Mouse (Mus musculus) liver, embryonic 12.5 days (tissue): ENCODE measurements around the gene Mrtfb. TPM values are rescaled to one million over a fixed set of nuclear protein-coding genes. Genes with fewer than 3 reads are reported as not detected.

ENCODE experiments used
- ATAC-seq: fragments of 200-750 bp; cut with Nextera tagmentation; 2 replicates; pipeline ENCODE4 v1.8.0; 2017; ENCODE audit warnings: moderate number of reproducible peaks, mild to moderate bottlenecking, moderate library complexity
- H3K27ac ChIP-seq: fragments of 300-500 bp; sonication (generic); 2 replicates; pipeline ENCODE4 v1.5.1; 2016; ENCODE audit warnings: mild to moderate bottlenecking
- H3K27me3 ChIP-seq: fragments of 300-500 bp; sonication (generic); replicated peaks from 2 replicates; pipeline ENCODE4 v1.6.1; 2016; ENCODE audit warnings: mild to moderate bottlenecking, moderate library complexity
- H3K36me3 ChIP-seq: fragments of 300-500 bp; sonication (generic); 2 replicates; pipeline ENCODE4 v1.6.1; 2016; ENCODE audit warnings: mild to moderate bottlenecking, moderate library complexity
- H3K4me1 ChIP-seq: fragments of 300-500 bp; sonication (generic); 2 replicates; pipeline ENCODE4 v1.6.1; 2016
- H3K4me2 ChIP-seq: fragments of 300-500 bp; sonication (generic); 2 replicates; pipeline ENCODE4 v1.6.1; 2016; ENCODE audit warnings: mild to moderate bottlenecking, moderate library complexity
- H3K4me3 ChIP-seq: fragments of 300-500 bp; sonication (generic); 2 replicates; pipeline ENCODE4 v1.5.1; 2016; ENCODE audit warnings: mild to moderate bottlenecking, moderate library complexity
- H3K9ac ChIP-seq: fragments of 300-500 bp; sonication (generic); 2 replicates; pipeline ENCODE4 v1.6.1; 2016; ENCODE audit warnings: mild to moderate bottlenecking, moderate library complexity
- H3K9me3 ChIP-seq: fragments of 300-500 bp; sonication (generic); replicated peaks from 2 replicates; pipeline ENCODE4 v1.6.1; 2016; ENCODE audit warnings: mild to moderate bottlenecking, moderate library complexity
- WGBS: fragments of 180-500 bp; shearing (Covaris S2); methylation state at CpG from one replicate; pipeline ENCODE4 v1.1.7; 2016; ENCODE audit not compliant: insufficient replicate concordance; 5-methylcytosine and 5-hydroxymethylcytosine counted together
- polyA plus RNA-seq: library from polyadenylated mRNA; unstranded; fragments of >200 nt; fragmentation: Nextera tagmentation; extraction: Ambion mirVana; gene quantifications from 2 replicates; pipeline ENCODE4 v1.2.1, GENCODE M21; 2016

The Mrtfb gene
- polyA plus RNA-seq, 1 experiment from 2014 or later = 5.5 TPM

DNA sequence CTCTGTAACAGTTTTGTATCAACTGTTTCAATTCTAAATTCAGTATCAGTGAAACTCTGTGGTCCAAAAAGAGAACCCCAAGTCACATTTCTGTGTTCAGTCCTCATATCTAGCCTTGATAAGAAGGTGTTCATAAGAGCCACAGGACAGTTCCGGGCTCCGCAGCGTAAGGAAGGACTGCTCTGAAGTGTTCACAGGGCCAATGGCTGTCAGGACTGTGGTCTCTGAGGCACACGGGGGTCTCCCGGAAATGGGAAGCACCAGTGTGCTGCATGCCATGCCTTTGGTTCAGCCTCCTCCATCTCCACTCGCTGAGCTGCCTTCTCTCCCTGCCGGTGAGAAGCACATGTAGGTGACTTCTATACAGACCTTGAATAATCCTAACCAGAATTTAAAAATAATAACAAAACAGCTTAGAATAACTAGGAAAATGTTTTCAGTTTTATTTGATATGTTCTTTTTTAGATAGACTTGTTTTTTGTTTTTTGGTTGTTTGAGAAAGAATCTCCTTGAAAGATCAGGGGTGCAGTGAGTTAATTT is 120.7 kb downstream of the Mrtfb start:
- Histone ChIP-seq H3K9me3 (no peaks in the 10 kb centered on the region), H3K4me2 (no peak overlapping the region), H3K4me3 (no peak overlapping the region), H3K36me3 (no peaks in the 10 kb centered on the region), H3K4me1 (peaks cover 2% of the 10 kb centered on the region), H3K27me3 (no peaks in the 10 kb centered on the region), H3K9ac (no peak overlapping the region), H3K27ac (no peak overlapping the region)
- no peak for ATAC-seq
- 65% methylated on average over 7 of the region's 7 CpGs for WGBS

- H3K4me2 ChIP-seq = no peak overlapping the region
- ATAC-seq = no peak
- 74% methylated on average over 5 of the region's 5 CpGs for WGBS
- H3K9me3 ChIP-seq = no peaks in the 10 kb centered on the region
- no peaks in the 10 kb centered on the region for H3K27me3 ChIP-seq
- no peak overlapping the region for H3K27ac ChIP-seq
- H3K4me1 ChIP-seq = no peaks in the 10 kb centered on the region
- H3K36me3 ChIP-seq = no peaks in the 10 kb centered on the region
- H3K4me3 ChIP-seq = no peak overlapping the region
- H3K9ac ChIP-seq = no peak overlapping the region
Measured at GRCm38 (mm10) chr16:13378157-13378556, 121.9 kb downstream of the Mrtfb start.

DNA sequence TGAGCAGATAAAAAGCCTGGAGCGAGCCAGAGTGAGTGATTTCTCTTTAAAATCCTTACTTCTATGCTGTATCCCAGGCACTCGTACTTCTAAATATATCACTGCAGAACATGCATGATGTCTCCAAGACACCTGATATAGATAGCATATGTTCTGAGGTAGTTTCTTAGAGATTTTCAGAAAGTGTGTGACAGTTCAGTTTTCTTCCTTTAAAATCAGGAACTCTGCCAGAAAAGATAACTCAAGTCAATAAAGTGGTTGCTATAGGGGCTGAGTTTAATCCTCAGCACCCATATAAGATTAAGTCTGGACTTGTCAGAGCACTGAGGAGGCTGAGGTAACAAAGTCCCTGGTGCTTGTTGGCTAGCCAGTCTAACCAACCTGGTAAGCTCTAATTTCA is 123.6 kb downstream of the Mrtfb start:
- Histone ChIP-seq H3K4me3 (no peak overlapping the region), H3K4me1 (no peaks in the 10 kb centered on the region), H3K36me3 (peaks cover 12% of the 10 kb centered on the region), H3K9ac (no peak overlapping the region), H3K4me2 (no peak overlapping the region), H3K27me3 (no peaks in the 10 kb centered on the region), H3K27ac (no peak overlapping the region), H3K9me3 (no peaks in the 10 kb centered on the region)
- no peak for ATAC-seq
- WGBS = 46% methylated on average over 2 of the region's 2 CpGs

GRCm38 (mm10) chr16:13381771-13382170 is 125.5 kb downstream of the Mrtfb start:
- 81% methylated on average over 2 of the region's 2 CpGs for WGBS
- H3K4me1 ChIP-seq = no peaks in the 10 kb centered on the region
- no peak overlapping the region for H3K4me2 ChIP-seq
- no peaks in the 10 kb centered on the region for H3K27me3 ChIP-seq
- peaks cover 22% of the 10 kb centered on the region for H3K36me3 ChIP-seq
- no peak for ATAC-seq
- H3K4me3 ChIP-seq = no peak overlapping the region
- H3K9ac ChIP-seq = no peak overlapping the region
- H3K9me3 ChIP-seq = no peaks in the 10 kb centered on the region
- no peak overlapping the region for H3K27ac ChIP-seq

DNA sequence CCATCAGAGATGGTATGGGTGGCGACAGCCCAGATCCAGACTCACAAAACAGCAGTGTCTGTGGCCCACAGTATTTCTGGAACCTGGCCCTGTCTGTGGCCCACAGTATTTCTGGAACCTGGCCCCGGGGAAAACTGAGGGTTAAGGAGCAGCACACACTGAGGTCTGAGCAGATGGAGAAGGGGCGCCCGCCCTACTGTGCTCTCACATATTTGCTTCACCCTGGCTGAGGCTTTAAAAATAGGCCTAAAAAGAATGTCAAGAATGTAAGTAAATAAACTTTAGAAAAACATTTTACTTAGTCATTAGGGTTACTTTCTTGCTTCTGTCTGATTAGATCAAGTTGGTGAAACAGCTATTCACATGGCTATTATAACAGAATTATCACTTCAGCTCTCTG is 131.0 kb downstream of the Mrtfb start:
- WGBS = 82% methylated on average over 4 of the region's 4 CpGs
- ATAC-seq = no peak
- no peak overlapping the region for H3K4me2 ChIP-seq
- H3K27me3 ChIP-seq = no peaks in the 10 kb centered on the region
- no peaks in the 10 kb centered on the region for H3K9me3 ChIP-seq
- peaks cover 27% of the 10 kb centered on the region for H3K36me3 ChIP-seq
- no peaks in the 10 kb centered on the region for H3K4me1 ChIP-seq
- no peak overlapping the region for H3K4me3 ChIP-seq
- no peak overlapping the region for H3K27ac ChIP-seq
- no peak overlapping the region for H3K9ac ChIP-seq

DNA sequence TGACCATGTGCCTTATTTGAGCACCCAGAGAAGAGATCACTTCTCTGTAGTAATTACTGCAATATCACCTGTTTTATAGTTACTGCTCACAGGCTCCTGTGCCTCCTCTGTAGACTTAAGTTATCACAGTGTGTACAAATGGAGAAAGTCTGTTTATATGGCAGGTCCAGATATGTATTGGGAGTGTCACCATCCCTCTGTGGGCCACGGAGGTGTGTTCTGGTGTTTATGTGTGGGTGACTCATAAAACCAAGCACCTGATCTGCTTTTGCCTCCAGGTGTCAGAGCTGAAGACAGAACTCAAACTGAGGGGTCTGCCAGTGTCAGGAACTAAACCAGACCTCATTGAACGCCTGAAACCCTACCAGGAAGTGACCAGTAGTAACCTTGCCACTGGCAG is 144.1 kb downstream of the Mrtfb start:
- 56% methylated on average over 2 of the region's 2 CpGs for WGBS

DNA sequence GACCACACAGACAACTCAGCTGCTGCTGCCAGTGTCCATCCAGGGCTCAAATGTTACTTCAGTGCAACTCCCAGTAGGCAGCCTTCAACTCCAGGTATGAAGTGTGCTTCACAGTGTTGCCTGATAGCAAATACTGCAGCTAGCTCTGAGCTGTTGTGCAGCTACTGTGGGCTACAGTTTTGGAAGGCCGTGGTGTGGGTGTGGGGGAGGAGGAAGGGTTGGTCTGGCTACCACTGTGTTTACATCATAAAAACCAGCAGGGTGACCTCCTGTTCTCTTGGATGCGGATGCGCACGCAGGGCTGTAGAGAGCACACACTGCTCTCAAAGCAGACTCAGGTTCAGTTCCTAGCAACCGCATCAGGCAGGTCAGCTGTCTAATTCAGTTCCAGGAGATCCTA is 145.3 kb downstream of the Mrtfb start:
- 76% methylated on average over 5 of the region's 5 CpGs for WGBS
- Histone ChIP-seq H3K27ac (no peak overlapping the region), H3K36me3 (peaks cover 62% of the 10 kb centered on the region), H3K4me1 (no peaks in the 10 kb centered on the region), H3K27me3 (no peaks in the 10 kb centered on the region), H3K9ac (no peak overlapping the region), H3K4me2 (no peak overlapping the region), H3K4me3 (no peak overlapping the region), H3K9me3 (no peaks in the 10 kb centered on the region)
- ATAC-seq = no peak

More for the DNA sequence above, 144.1 kb downstream of the Mrtfb start:
- H3K36me3 ChIP-seq = peaks cover 61% of the 10 kb centered on the region
- no peak overlapping the region for H3K27ac ChIP-seq
- no peaks in the 10 kb centered on the region for H3K27me3 ChIP-seq
- no peaks in the 10 kb centered on the region for H3K9me3 ChIP-seq
- H3K4me1 ChIP-seq = no peaks in the 10 kb centered on the region
- H3K9ac ChIP-seq = no peak overlapping the region
- no peak for ATAC-seq
- no peak overlapping the region for H3K4me2 ChIP-seq
- H3K4me3 ChIP-seq = no peak overlapping the region

GRCm38 (mm10) chr16:13404656-13405055 is 148.4 kb downstream of the Mrtfb start:
- Histone ChIP-seq H3K9ac (no peak overlapping the region), H3K36me3 (peaks cover 48% of the 10 kb centered on the region), H3K27me3 (no peaks in the 10 kb centered on the region), H3K9me3 (no peaks in the 10 kb centered on the region), H3K4me3 (no peak overlapping the region), H3K4me1 (no peaks in the 10 kb centered on the region), H3K27ac (no peak overlapping the region), H3K4me2 (no peak overlapping the region)
- ATAC-seq = no peak
- WGBS = 71% methylated on average over 6 of the region's 6 CpGs

- H3K4me2 ChIP-seq = no peak overlapping the region
- H3K9ac ChIP-seq = no peak overlapping the region
- H3K27ac ChIP-seq = no peak overlapping the region
- no peak for ATAC-seq
- H3K4me3 ChIP-seq = no peak overlapping the region
- H3K27me3 ChIP-seq = no peaks in the 10 kb centered on the region
- no peaks in the 10 kb centered on the region for H3K4me1 ChIP-seq
- no peaks in the 10 kb centered on the region for H3K9me3 ChIP-seq
- 78% methylated on average over 2 of the region's 2 CpGs for WGBS
- H3K36me3 ChIP-seq = peaks cover 52% of the 10 kb centered on the region
Measured at GRCm38 (mm10) chr16:13405403-13405802, 149.1 kb downstream of the Mrtfb start.

- Histone ChIP-seq H3K27me3 (no peaks in the 10 kb centered on the region), H3K9me3 (peaks cover 10% of the 10 kb centered on the region; the same call in 1 of the 2 replicates), H3K4me1 (peaks cover 9% of the 10 kb centered on the region), H3K9ac (no peak overlapping the region), H3K27ac (no peak overlapping the region), H3K36me3 (peaks cover 50% of the 10 kb centered on the region), H3K4me2 (no peak overlapping the region), H3K4me3 (no peak overlapping the region)
- WGBS = 65% methylated on average over 4 of the region's 4 CpGs
- 0 out of 2 replicates have a peak, but pooled peaks have one; percentile 30 for ATAC-seq
Measured at GRCm38 (mm10) chr16:13409530-13410163, 153.4 kb downstream of the Mrtfb start.

- no peak overlapping the region for H3K4me2 ChIP-seq
- H3K4me3 ChIP-seq = no peak overlapping the region
- peaks cover 14% of the 10 kb centered on the region for H3K4me1 ChIP-seq
- ATAC-seq = no peak
- no peaks in the 10 kb centered on the region for H3K27me3 ChIP-seq
- H3K9me3 ChIP-seq = peaks cover 10% of the 10 kb centered on the region; the same call in 1 of the 2 replicates
- peaks cover 39% of the 10 kb centered on the region for H3K36me3 ChIP-seq
- no peak overlapping the region for H3K9ac ChIP-seq
- 62% methylated on average over 2 of the region's 2 CpGs for WGBS
- no peak overlapping the region for H3K27ac ChIP-seq
Measured at GRCm38 (mm10) chr16:13410760-13411159, 154.5 kb downstream of the Mrtfb start.

- no peak for ATAC-seq
- H3K27ac ChIP-seq = no peak overlapping the region
- 80% methylated on average over 4 of the region's 4 CpGs for WGBS
- no peak overlapping the region for H3K4me2 ChIP-seq
- no peaks in the 10 kb centered on the region for H3K27me3 ChIP-seq
- H3K9me3 ChIP-seq = peaks cover 10% of the 10 kb centered on the region; the same call in 1 of the 2 replicates
- no peak overlapping the region for H3K4me3 ChIP-seq
- peaks cover 36% of the 10 kb centered on the region for H3K36me3 ChIP-seq
- H3K4me1 ChIP-seq = peaks cover 14% of the 10 kb centered on the region
- no peak overlapping the region for H3K9ac ChIP-seq
Measured at GRCm38 (mm10) chr16:13411531-13411930, 155.2 kb downstream of the Mrtfb start.

DNA sequence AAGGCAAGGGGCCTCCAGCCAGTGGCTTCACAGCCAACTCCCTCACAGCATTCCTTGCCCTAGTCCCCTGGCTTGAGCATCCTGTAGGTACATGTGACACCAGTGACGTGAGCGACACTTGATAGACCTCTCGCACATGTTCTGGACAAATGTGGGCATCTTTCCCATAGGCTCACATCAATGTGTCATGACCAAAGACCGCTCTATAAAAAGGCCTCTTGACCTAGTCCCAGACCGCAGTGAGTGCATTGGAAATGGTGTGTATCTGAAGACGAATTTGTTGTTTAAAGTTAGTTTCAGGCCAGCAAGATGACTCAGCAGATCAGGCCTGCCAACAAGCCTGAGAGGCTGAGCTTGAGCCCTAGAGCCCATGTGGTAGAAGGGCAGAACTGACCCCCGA is 158.3 kb downstream of the Mrtfb start:
- Histone ChIP-seq H3K4me3 (no peak overlapping the region), H3K9ac (no peak overlapping the region), H3K27ac (no peak overlapping the region), H3K4me1 (peaks cover 38% of the 10 kb centered on the region), H3K36me3 (peaks cover 34% of the 10 kb centered on the region), H3K27me3 (no peaks in the 10 kb centered on the region), H3K9me3 (peaks cover 10% of the 10 kb centered on the region; the same call in 1 of the 2 replicates), H3K4me2 (no peak overlapping the region)
- WGBS = 68% methylated on average over 7 of the region's 7 CpGs
- ATAC-seq = no peak
